ENCODE assay signal across 21 mouse cellular contexts in genomic region chr3:119745801-119746200, GRCm38 (mm10).
"Had no signal": no experiment of that assay in that cellular context is flagged by ENCODE, and none has a peak within 500 bp of the region (broad histone marks: within the 10 kb centered on the region; RNA-seq: fewer than 3 reads in every experiment).

No protein-coding gene starts in this region.

- H3K9me3 ChIP-seq: kidney, embryonic 15.5 days; limb, embryonic 10.5 days; limb, embryonic 13.5 days; liver, embryonic 13.5 days; lung, embryonic 15.5 days; midbrain, embryonic 12.5 days; neural tube, embryonic 13.5 days; stomach, embryonic 15.5 days had no signal

- H3K4me2 ChIP-seq: kidney, embryonic 15.5 days; limb, embryonic 13.5 days; liver, embryonic 13.5 days; lung, embryonic 15.5 days; midbrain, embryonic 12.5 days; neural tube, embryonic 13.5 days; stomach, embryonic 15.5 days had no signal

- ATAC-seq: midbrain, embryonic 16.5 days had no signal

- DNase-seq: kidney, adult 11 months; kidney, adult 8-10 months; kidney, postnatal 10 days; kidney, postnatal 36 days; liver; liver, embryonic 13.5 days; lung, postnatal 14 days; lung, postnatal 4 days; retina, postnatal 1 day; right cerebral cortex, postnatal 25 days; spleen, adult 18-20 months; thymus, postnatal 4 days had no signal

- H3K27me3 ChIP-seq: kidney, embryonic 15.5 days; limb, embryonic 13.5 days; liver, embryonic 13.5 days; lung, embryonic 15.5 days; midbrain, embryonic 12.5 days; neural tube, embryonic 13.5 days; stomach, embryonic 15.5 days had no signal

- H3K27ac ChIP-seq: kidney, embryonic 15.5 days; limb, embryonic 10.5 days; limb, embryonic 13.5 days; liver, embryonic 13.5 days; lung, embryonic 15.5 days; midbrain, embryonic 12.5 days; neural tube, embryonic 13.5 days; stomach, embryonic 15.5 days had no signal

- H3K9ac ChIP-seq: kidney, embryonic 15.5 days; limb, embryonic 13.5 days; liver, embryonic 13.5 days; lung, embryonic 15.5 days; midbrain, embryonic 12.5 days; neural tube, embryonic 13.5 days; stomach, embryonic 15.5 days had no signal

- H3K4me3 ChIP-seq: kidney, embryonic 15.5 days; limb, embryonic 10.5 days; limb, embryonic 13.5 days; liver, embryonic 13.5 days; lung, embryonic 15.5 days; midbrain, embryonic 12.5 days; myocyte; neural tube, embryonic 13.5 days; stomach, embryonic 15.5 days had no signal

- H3K4me1 ChIP-seq: kidney, embryonic 15.5 days; limb, embryonic 10.5 days; limb, embryonic 13.5 days; lung, embryonic 15.5 days; midbrain, embryonic 12.5 days; stomach, embryonic 15.5 days had no signal
